Mouse (Mus musculus) spleen, adult 2 months (tissue): ENCODE measurements around the gene Cdip1.

Experiments
- CTCF ChIP-seq: fragments of 200-500 bp; IDR thresholded peaks from 2 replicates; pipeline ENCODE4 v1.5.1; 2011; ENCODE audit warnings: mild to moderate bottlenecking, inconsistent platforms; ENCODE audit not compliant: insufficient read depth, insufficient read length, insufficient replicate concordance; ENCODE audit errors: extremely low read depth
- POLR2A ChIP-seq: fragments of 200-500 bp; IDR thresholded peaks from 2 replicates; pipeline ENCODE4 v1.6.1; 2011; ENCODE audit warnings: low read depth, low read length, inconsistent platforms

DNA sequence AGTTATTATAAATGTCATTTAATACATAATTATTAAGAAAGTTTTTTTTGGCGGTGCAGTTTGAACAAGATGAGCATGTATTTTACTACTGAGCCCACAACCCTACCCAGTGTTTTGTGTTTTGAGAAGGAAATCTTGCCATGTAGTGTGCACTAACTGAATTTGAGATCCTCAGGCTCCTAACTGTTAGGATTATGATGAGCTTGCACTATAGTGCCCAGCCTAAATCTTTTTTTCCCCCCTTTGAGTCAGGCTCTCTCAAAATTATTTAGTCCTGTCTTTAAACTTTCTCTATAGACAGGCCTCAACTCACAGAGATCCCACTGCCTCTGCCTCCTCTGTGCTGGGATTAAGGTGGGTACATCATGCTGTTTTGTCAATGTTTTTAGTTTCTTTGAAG lies 62.6 kb downstream of the Cdip1 start:
- TF ChIP-seq CTCF (no peak), POLR2A (no peak)
